Mouse (Mus musculus) adrenal gland (tissue): ENCODE measurements around the gene Tfdp2.

ENCODE experiments used
- intact Hi-C: fragments of 180-260 bp; cut with DNase I; formaldehyde crosslinking; loops from one replicate; pipeline ENCODE4 v1.15.1; 2025

Gene Tfdp2

DNA sequence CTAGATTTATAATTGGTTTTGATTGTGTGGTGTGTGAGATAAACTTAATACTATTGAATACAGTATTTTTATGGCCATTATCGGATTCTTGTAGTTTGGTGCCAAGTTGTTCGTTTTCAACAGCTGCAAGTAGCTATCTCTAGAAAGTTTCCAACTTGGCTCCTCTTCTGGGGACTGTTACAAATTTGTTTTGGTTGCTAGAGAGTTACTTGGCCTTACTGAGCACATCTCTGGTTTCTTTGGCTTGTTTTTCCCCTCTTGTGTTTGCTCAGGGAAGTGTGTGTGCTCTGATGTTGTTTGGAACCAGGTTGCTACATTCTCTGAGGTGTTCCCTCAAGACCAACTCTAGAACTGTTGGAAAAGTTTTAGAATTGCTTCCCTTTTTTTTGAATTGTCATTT lies 27.2 kb downstream of the Tfdp2 start:
- intact Hi-C loops: no loop called here

DNA sequence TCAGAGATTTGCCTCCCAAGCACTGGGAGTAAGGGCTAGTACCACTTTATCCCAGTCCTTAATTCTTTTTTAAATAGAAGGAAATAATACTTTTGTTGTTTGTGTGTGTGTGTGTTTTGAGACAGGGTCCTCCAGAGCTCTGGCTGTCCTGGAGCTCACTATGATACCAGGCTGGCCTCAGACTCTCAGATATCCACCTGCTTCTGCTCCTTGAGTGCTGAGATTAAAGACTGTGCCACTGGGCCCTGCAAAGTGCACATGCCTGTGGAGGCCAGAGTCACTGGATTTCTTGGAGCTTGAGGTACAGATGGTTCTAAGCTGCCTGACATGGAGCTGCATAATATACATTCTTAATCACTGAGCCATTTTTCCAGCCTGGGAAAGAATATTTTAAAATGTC lies 32.2 kb downstream of the Tfdp2 start:
- intact Hi-C loops: no loop called here

DNA sequence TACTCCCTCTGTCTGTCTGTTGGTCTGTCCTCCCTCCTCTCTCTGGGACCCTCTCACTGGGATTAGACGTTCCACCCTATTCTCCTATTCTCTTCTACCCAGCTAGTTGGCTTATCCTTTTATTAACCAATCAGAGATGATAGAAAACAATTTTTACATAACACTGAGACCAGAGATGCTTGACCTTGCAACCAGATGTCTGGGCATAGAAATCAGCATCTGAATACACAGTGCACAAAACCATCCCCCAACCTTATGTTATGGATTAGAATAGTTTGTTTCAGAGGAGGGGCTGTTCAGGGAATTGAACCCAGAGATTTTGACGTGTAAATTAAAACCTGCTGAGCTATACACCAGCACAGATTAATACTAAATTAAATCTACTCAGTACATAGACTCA lies 34.2 kb downstream of the Tfdp2 start:
- intact Hi-C loops: no loop called here

DNA sequence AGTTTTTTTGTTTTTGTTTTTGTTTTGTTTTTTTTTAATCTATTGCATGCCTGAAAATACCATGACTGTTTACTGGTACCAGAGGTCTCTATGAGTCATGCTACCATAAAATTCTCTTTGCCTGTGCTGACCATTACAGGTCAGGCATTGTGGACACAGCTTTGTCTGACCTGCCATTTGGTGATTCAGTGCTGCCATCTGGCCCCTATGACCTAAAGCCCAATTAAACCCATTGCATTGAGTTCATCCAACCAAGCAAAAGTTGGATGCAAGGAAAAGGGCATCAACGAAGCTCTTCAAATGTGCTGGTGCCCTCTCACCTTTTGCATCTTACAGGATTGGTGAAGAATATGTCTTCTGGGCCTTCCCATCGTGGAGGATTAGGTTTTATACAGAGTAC lies 39.4 kb downstream of the Tfdp2 start:
- intact Hi-C loops: no loop called here

DNA sequence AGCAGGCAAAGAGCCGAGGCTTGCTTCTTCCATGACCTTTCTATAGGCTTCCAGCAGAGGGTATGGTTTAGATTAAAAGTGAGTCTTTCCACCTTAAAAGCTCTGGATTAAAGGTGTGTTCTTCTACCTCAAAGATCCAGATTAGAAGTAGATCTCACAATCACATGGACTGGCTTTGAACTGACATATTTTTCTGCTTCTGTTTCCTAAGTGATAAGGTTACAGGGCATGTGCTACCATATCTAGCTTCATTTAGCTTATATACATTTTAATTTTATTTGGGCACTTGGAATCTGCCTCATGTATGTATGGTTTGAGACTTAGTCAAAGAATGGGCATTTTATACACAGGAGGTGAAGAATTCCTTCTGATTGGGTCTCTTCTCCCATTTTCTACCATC lies 41.3 kb downstream of the Tfdp2 start:
- intact Hi-C loops: no loop called here

DNA sequence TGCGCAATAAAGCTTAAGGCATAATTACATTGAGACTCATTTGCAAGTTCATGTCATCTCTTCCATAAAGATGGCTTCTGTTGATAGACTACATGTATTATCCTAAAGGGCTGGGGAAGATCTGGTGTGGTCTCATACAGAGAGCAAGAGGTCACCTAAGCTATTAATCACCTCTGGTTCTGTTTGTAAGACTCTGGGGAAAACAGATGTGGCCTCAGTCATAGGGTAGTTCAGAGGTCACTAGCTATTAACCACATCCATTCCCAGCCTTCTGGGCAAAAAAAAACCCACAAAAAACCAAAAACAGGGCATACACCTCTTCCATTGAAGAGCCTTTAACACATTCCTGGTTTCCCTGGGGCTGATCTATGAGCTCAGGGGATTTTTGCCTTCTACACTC lies 42.2 kb downstream of the Tfdp2 start:
- intact Hi-C loops: no loop called here

DNA sequence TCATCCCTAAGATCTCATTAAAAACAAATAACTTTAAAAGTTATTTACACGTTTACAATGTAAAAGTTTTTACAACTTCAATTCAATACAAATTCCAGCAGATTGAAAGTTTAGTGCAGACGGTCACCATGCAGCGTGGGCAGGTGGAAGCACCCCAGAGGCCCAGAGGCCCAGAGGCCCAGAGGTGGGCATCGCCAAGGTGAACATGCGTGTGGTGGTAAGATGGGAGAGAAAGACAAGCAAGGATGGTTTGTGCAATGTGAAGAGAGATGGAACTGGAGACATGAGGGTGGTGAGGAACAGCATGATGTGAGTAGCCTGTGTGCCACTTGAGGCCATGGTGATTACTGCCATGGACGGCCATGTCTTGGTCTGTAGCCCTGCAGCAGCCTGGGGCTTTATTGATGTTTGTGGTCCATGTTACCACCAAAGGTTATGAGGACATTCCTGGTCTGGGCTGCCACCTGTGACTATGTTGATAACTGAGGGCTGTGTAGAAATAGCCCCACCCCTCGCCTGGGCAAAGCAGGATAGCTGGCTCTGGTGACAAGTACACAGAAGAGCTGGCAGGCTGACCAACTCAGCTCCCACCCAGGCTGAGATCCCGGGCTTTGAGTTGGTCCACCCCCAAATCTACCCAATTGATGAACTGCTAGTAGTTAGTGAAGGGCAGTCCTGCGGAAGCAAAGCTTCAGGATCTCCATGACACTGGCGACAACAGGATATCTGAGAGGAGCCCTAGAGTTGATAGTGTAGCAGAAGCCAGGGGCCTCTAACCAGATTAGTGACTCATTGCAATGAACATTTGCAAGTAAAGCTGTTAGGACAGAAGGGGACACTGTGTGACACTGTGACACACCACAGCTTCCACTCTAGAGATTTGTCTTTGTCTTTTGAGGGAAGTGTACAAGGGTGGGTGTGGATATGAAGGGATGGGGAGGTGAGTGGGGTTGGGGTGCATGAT lies 45.3 kb downstream of the Tfdp2 start:
- intact Hi-C loops: no loop called here

DNA sequence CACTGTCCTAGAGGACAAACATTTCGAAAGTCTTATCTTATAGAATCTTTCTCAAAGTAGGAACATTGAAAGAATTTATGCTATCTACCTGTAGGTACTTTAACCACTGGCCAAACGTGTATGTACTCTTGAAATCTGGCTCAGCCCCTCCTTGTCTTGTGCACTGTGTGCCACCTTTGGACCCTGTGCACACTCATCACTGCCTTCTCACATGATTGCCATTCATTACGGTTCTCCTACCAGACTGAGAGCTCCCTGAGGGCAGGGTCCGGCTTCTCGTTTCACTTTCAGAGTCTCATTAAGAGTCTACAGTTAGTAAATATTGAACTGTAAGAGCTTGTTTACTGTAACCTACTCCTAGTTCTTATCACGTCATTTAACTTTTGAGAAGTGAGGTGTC lies 47.8 kb downstream of the Tfdp2 start:
- intact Hi-C loops: no loop called here

DNA sequence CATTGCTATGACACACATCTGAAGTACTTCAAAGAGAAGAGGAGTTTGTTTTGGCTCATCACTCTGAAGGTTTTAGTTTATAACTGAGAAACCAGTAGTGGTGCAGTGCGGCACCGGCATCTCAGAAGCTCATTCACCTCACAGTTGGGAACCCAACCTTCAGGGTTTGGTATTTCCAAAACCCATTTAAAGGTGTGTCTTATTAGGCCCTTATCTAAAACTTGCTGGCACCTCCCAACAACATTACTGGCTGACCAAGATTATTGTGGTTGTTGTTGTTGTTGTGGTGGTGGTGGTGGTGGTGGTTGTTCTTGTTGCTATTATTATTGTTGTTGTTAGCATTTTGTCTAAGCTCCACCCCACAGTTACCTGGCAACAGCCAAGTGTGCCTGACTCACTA lies 58.7 kb downstream of the Tfdp2 start:
- intact Hi-C loops: no loop called here

DNA sequence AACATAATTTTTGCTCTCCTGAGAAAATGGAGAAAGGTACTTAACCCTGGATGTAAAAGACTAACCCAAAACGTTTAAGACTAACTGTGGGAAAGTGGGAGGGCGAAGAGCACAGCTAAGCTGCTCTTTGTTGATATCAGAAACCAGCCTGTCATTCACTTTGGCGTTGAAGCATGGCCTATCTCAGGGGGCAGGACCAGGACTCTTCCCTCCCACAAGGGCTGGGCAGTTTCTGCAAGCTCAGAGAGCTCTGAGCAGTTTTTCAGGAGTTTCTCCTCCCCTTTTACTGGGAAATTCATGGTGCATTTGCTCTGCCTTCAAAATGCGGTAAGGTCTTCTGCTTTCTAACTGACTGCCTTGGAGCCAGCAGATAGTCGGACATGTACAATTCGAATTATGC lies 62.4 kb downstream of the Tfdp2 start:
- intact Hi-C loops: no loop called here

DNA sequence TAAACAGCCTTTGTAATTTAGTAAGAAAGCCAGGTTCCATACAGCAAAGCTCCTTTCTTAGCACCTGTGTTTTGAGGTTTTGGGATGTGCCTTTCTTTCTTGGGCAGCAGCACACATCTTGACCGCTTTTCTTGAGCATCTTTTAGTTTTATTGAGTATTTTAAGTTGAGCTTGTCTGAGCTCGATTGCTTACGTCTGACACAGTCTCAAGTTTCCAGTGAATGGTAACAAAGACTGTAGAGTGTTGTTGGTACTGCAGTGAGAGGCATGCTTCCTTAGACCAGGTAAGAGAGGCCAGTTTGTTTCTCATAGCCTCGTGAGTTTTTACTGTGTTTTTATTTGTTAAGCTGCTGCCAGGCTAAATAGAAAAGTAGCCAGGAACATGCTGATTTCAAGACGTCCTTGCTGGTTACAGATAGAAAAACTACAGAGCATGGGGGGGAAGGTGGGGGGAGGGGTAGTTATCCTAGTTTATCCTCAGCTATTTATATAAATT lies 63.0 kb downstream of the Tfdp2 start:
- intact Hi-C loops: no loop called here

DNA sequence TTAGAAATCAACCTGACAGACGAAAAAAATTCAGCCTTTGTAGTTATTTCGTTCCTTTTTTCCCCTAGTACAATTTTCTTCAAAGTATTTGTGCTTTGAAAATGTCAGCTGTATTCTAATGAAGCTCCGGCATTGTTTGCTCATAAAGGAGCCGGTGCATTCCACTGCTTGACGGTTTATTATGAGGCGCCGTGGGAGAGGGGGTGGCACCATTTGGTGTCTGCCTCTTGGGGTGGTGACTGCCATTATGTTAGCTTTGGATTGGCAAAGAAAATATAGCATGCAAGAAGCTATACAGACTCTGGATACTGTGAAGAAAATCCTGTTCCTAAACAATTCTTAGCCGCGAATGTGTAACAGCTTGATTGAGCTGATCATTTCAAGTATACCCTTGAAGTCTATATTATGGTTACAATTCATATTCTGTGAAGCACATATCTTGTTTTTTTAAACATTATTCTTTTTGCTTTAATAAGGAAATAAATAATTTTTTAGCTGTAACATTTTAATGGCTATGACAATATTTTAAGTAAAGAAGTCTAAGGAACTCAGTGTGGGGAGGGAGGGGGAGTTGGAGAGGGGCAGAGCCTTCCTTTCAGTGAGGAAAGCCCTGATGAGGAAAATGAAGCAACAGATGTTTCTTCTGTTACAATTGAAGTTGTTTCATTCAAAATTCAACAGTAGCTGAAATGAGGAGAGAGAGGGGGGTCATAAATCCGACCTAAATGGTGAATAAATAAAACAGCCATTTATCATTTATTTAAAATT lies 63.9 kb downstream of the Tfdp2 start:
- intact Hi-C loops: no loop called here

DNA sequence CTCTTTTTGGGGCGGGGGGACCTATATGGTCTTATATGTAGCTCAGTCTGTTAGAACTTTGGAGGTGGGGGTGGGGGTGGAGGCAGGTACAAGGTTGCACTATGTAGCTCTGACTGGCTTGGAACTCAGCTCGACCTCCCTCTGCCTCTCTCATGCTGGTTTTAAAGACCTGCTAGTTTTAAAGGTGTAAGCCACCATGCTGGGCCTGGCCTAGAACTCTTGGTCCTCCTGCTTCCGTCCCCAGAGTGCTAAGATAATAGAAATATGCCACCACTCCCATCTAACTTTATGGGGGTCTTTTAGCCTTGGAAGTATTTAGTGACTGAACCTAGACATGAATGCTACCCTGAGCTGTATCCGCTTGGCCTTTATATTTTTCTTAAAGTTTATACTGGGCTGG lies 65.0 kb downstream of the Tfdp2 start:
- intact Hi-C loops: no loop called here

DNA sequence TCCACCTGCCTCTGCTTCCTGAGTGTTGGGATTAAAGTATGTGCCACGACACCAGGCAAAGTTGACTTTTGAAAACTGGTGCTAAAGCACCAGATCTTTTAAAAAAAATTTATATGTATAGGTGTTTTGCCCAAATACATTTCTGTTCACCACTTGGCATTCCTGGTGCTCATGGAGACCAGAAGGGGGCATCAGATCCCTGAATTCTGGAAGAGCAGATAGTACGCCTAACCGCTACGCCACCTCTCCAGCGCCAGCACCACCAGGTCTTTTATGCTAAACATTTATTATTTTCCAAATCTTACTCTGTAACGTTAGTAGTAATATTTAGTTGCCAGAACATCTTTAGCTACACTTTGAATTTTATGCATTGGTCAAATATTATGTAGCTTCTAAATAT lies 65.9 kb downstream of the Tfdp2 start:
- intact Hi-C loops: no loop called here

DNA sequence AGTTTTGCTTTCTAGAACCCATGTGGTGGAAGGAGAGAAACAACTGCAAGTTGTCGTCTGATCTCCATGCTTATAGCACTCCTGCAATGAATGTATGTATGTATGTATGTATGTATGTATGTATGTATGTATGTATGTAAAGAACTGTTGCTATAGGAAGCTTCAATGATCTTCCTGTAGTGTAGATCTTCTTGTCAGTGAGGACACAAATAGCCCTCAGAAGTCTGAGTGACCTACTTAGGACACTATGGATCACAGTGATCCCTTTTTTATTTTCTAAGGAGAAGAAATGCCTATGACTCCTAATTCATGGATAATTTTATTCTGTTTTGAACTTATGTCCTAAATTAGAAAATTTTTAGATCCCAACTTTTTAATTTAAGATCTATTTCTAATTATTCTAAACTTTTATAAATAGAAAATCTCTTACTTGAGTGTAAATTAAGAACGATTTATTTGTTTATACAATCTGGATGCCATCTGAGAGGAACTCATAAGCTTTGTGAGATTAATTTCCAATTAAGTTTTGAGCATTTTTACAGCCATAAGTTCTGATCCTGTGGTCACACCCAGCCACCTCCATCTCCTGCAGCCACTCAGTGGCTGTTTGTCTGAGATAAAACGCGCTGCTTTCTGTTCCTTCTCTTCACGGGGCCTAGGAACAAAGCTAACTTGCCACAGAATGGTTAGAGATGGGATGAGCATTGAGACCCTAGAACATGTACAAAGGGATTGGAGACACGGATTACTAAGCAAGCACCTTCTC lies 70.9 kb downstream of the Tfdp2 start:
- intact Hi-C loops: no loop called here

DNA sequence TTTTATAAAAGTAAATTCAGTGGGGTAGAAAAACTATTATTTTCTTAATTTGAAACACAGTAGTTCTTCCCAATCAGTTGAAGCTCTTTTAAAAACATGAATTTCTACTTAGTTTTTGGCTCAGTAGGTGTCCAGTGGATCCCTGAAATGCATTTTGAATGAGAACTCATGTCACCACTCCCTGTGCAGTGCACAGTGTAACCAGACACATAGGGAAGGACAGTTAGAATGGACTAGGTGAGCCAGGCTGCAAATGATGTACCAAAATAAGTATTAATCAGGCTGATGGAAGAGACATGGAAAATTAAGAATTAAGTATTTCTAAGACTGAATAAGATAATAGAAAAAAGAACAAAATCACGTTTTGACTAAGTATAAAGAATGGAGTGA lies 71.5 kb downstream of the Tfdp2 start:
- intact Hi-C loops: no loop called here

DNA sequence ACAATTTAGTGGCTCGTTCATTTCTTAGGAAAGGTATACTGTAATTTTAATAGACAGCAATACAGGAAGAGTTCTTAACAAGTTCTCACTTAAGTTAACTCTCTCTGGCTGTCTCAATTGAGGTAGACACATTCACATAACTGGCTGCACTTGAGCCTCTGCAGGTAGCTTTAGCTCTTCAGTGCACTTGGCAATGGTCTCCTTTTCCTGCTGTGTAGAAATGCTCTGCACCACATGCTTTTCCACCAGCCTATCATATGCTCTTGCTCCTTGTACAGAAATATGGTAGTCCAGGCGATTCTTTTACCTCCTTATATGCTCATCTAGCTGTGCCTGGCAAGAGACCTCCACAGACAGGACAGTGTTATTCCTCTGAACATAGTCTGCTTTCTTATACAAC lies 73.7 kb downstream of the Tfdp2 start:
- intact Hi-C loops: no loop called here

DNA sequence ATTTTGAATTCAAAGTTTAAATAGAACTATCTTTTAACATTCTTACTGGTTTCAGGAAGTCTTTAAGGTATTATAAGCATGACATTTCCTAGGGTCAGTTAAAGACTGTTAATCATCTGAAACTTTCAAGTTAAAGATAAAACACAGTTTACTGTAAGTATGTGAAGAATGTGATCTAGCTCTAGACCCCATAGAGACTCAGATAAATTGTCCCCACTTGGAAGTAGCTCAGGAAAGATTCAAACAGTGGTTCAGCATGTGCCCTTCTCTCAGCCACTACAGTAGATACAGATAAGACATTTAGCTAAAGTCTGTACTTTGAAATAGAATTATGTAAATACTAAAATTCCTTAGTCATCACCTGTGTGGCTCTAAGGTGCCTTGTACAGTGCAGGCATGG lies 79.5 kb downstream of the Tfdp2 start:
- intact Hi-C loops: no loop called here

DNA sequence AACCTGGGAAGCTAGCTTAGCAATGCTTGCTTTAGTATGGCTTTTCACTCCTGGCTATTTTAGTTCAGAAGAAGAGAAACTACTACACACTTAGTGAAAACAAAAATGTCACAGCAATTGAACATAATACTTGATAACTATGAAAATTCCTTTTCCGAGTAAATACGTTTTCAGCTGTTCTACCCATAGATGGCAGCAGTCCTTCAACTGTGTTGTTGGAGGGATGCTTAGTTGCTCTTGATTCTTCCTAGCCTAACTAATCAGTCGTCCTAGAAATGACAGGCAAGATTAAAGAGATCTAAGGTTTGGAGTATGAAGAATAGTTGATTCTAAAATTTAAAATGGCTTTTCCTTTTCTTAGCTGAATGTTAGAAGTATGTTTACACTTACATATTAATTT lies 85.4 kb downstream of the Tfdp2 start:
- intact Hi-C loops: loop anchor here (5.0 kb wide), 1 partner anchor 211 kb away; no protein-coding TSS in a partner anchor

DNA sequence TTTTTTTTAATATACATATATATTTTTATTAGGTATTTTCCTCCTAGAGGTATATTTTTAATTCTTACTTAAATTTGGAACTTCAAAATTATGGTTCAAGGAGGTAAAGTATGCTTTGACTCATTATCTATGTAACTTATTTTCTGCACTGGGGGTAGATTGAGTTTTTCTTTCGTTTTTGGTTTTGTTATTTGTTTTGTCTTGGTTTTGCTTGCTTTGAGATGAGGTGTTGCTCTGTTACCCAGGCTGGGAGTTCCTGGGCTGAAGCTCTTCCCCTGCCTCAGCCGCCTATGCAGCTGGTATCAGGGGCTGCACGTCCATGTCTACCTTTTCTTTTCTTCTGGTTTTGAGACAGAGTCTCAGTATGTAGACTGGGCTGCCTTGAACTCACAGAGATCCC lies 86.0 kb downstream of the Tfdp2 start:
- intact Hi-C loops: loop anchor here (5.0 kb wide), 1 partner anchor 210 kb away; no protein-coding TSS in a partner anchor

DNA sequence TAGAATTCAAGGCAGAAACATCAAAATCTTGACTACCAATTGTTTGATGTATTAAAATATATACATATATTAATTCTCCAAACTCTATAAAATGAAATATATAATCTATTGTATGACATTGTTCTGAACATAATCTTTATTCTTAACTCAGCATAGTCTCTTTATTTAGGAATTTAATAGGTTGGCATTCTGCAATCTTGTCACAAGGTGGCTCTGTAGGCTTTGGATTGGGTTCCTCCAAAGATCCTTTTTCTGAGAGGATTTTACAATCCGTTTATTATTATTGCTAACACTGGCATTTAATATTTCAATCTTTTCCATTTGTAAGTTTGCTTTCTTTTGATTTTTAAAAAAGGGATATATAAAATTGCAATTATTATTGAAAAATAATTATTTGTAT lies 88.8 kb downstream of the Tfdp2 start:
- intact Hi-C loops: loop anchor here (5.0 kb wide), 1 partner anchor 207 kb away; no protein-coding TSS in a partner anchor
